Comparison of ENCODE assay signal across 49 mouse cellular contexts in the genomic region with DNA sequence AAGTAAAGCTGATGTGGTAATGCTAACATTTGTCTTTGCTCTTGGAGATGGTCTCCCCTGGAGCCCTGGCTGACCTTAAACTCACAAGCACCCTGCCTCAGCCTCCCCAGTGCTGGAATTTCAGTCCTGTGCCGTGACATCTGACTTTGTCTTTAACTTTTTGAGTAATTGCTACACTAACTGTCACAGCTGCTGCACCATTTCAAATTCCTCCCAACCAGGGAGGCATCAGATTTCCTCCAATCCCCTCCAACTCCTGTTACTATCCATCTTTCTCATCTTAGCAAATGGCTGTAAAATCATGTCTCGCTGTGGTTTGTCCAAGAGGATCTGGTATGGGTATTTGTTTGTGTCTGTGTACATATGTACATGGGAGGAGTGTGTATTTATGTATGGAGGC. TPM values are rescaled to one million over a fixed set of nuclear protein-coding genes. Genes with fewer than 3 reads are reported as not detected.
"Had no signal": no experiment of that assay in that cellular context is flagged by ENCODE, and none has a peak within 500 bp of the region (broad histone marks: within the 10 kb centered on the region; RNA-seq: fewer than 3 reads in every experiment).

No protein-coding gene starts in this region.

- H3K36me3 ChIP-seq: heart, embryonic 10.5 days; heart, embryonic 12.5 days; heart, embryonic 13.5 days; heart, embryonic 15.5 days; hindbrain, embryonic 10.5 days; hindbrain, embryonic 12.5 days; hindbrain, embryonic 13.5 days; hindbrain, embryonic 15.5 days; intestine, embryonic 15.5 days; kidney, embryonic 15.5 days had no signal

- H3K27me3 ChIP-seq: heart, embryonic 12.5 days; heart, embryonic 13.5 days; heart, embryonic 15.5 days; hindbrain, embryonic 12.5 days; hindbrain, embryonic 13.5 days; hindbrain, embryonic 15.5 days; intestine, embryonic 15.5 days; kidney, embryonic 15.5 days had no signal

- H3K4me3 ChIP-seq: heart, embryonic 10.5 days; heart, embryonic 12.5 days; heart, embryonic 13.5 days; heart, embryonic 15.5 days; hindbrain, embryonic 10.5 days; hindbrain, embryonic 12.5 days; hindbrain, embryonic 13.5 days; hindbrain, embryonic 15.5 days; intestine, embryonic 15.5 days; kidney, embryonic 15.5 days; layer of hippocampus, adult 2 months; left cerebral cortex, adult 2 months had no signal

- DNase-seq: heart, postnatal 10 days; heart, postnatal 36 days; heart, postnatal 4 days; kidney, adult 11 months; kidney, adult 18-20 months; kidney, adult 2 months; kidney, adult 8-10 months; kidney, adult 9 months; kidney, postnatal 10 days; kidney, postnatal 14 days; kidney, postnatal 36 days; kidney, postnatal 4 days; layer of hippocampus, adult 9-11 months; layer of hippocampus, postnatal 36 days had no signal

- H3K4me2 ChIP-seq: heart, embryonic 11.5 days; heart, embryonic 12.5 days; heart, embryonic 13.5 days; heart, embryonic 15.5 days; hindbrain, embryonic 12.5 days; hindbrain, embryonic 13.5 days; hindbrain, embryonic 14.5 days; hindbrain, embryonic 15.5 days; intestine, embryonic 15.5 days; kidney, embryonic 15.5 days had no signal

RNA-seq across cellular contexts. Expression of gene 4933406M09Rik, which starts 11.6 kb away (rescaled TPM):
- total RNA-seq: heart, postnatal 10 days; heart, postnatal 25 days; heart, postnatal 36 days; heart, postnatal 4 days; hematopoietic stem cell, adult 5-6 weeks; hindbrain, postnatal 0 days; layer of hippocampus, adult 18-20 months; layer of hippocampus, adult 2 months; layer of hippocampus, adult 8-10 months; layer of hippocampus, postnatal 10 days; layer of hippocampus, postnatal 14 days; layer of hippocampus, postnatal 25 days; layer of hippocampus, postnatal 36 days; left cerebral cortex, adult 18-20 months; left cerebral cortex, adult 2 months; left cerebral cortex, adult 8-10 months had no signal
- polyA plus RNA-seq: heart, embryonic 10.5 days; heart, embryonic 11.5 days; heart, embryonic 12.5 days; heart, embryonic 13.5 days; heart, embryonic 14.5 days; heart, embryonic 15.5 days; heart, embryonic 16.5 days; heart, postnatal 0 days; hindbrain, embryonic 10.5 days; hindbrain, embryonic 11.5 days; hindbrain, embryonic 12.5 days; hindbrain, embryonic 13.5 days; hindbrain, embryonic 14.5 days; hindbrain, embryonic 15.5 days; hindbrain, postnatal 0 days; inflammation-experienced regulatory T-cells, adult 6 months; intestine, embryonic 14.5 days; intestine, embryonic 15.5 days; intestine, postnatal 0 days; kidney, embryonic 14.5 days; kidney, embryonic 15.5 days; kidney, embryonic 16.5 days; kidney, postnatal 0 days; large intestine, adult 2 months had no signal
